Mouse (Mus musculus): ENCODE data around the gene Ago4. TPM values are rescaled to one million over a fixed set of nuclear protein-coding genes. Genes with fewer than 3 reads are reported as not detected.
A peak's percentile ranks its signal among the peaks of the same experiment; 100 is the strongest.

Ago4 gene
- polyA plus RNA-seq, 1 experiment from 2014 or later, result 0.63 TPM

GRCm38 (mm10) chr4:126469334-126469733 lies 63.9 kb downstream of the Ago4 start:
- H3K27ac ChIP-seq (ENCODE audit: low read depth), result no peak overlapping the region
- H3K4me2 ChIP-seq (ENCODE audit: low read depth, low read length), result no peak overlapping the region
- no peak overlapping the region for H3K9ac ChIP-seq (replicated peaks)
- no peak overlapping the region for H3K4me3 ChIP-seq (ENCODE audit: low read depth, low read length)
- no peaks in the 10 kb centered on the region for H3K36me3 ChIP-seq (replicated peaks; ENCODE audit: insufficient read depth, low read length)
- H3K9me3 ChIP-seq (ENCODE audit: low read length), result no peaks in the 10 kb centered on the region
- 38% methylated on average over 1 of the region's 1 CpGs for whole genome bisulfite sequencing (ENCODE audit: insufficient replicate concordance)
- ATAC-seq (no peak), DNase-seq (no peak)
- H3K27me3 ChIP-seq (ENCODE audit: insufficient read depth, low read length), result no peaks in the 10 kb centered on the region
- peaks cover 18% of the 10 kb centered on the region for H3K4me1 ChIP-seq (ENCODE audit: insufficient read depth)
- TF ChIP-seq EP300 (IDR thresholded peaks at IDR 0.05; ENCODE audit: low read depth) (no peak), CTCF (IDR thresholded peaks at IDR 0.05; ENCODE audit: low read depth) (no peak)

- H3K4me3 ChIP-seq (ENCODE audit: low read depth, low read length), result peak overlapping the region; percentile 87
- ATAC-seq, result peak; percentile 29
- TF ChIP-seq EP300 (IDR thresholded peaks at IDR 0.05; ENCODE audit: low read depth), result no peak
- no peak for TF ChIP-seq CTCF (IDR thresholded peaks at IDR 0.05; ENCODE audit: low read depth)
- H3K27me3 ChIP-seq (ENCODE audit: insufficient read depth, low read length), result no peaks in the 10 kb centered on the region
- H3K9me3 ChIP-seq (ENCODE audit: low read length), result no peaks in the 10 kb centered on the region
- H3K27ac ChIP-seq (ENCODE audit: low read depth), result no peak overlapping the region
- H3K4me1 ChIP-seq (ENCODE audit: insufficient read depth), result peaks cover 18% of the 10 kb centered on the region
- peak overlapping the region; percentile 99 for H3K4me2 ChIP-seq (ENCODE audit: low read depth, low read length)
- DNase-seq, result no peak
- 0 out of 2 replicates have a peak overlapping the region, but pooled peaks have one; percentile 18 for H3K9ac ChIP-seq (replicated peaks)
- 5% methylated on average over 8 of the region's 8 CpGs for WGBS (ENCODE audit: insufficient replicate concordance)
- no peaks in the 10 kb centered on the region for H3K36me3 ChIP-seq (replicated peaks; ENCODE audit: insufficient read depth, low read length)
Measured at GRCm38 (mm10) chr4:126468925-126469324, 64.3 kb downstream of the Ago4 start.

- Histone ChIP-seq H3K9me3 (ENCODE audit: low read length) (no peaks in the 10 kb centered on the region), H3K36me3 (replicated peaks; ENCODE audit: insufficient read depth, low read length) (no peaks in the 10 kb centered on the region), H3K4me3 (ENCODE audit: low read depth, low read length) (peak within 1 kb of the TSS; percentile 87), H3K9ac (replicated peaks) (peak within 1 kb of the TSS; percentile 76), H3K4me2 (ENCODE audit: low read depth, low read length) (peak within 1 kb of the TSS; percentile 99), H3K27ac (ENCODE audit: low read depth) (peak within 1 kb of the TSS; percentile 63), H3K4me1 (ENCODE audit: insufficient read depth) (peaks cover 21% of the 10 kb centered on the region), H3K27me3 (ENCODE audit: insufficient read depth, low read length) (no peaks in the 10 kb centered on the region)
- peak; percentile 95 for DNase-seq
- peak; percentile 92 for ATAC-seq
- under 1% methylated on average over 49 of the region's 55 CpGs for WGBS (ENCODE audit: insufficient replicate concordance)
- TF ChIP-seq CTCF (IDR thresholded peaks at IDR 0.05; ENCODE audit: low read depth), result peak; percentile 99
- no peak for TF ChIP-seq EP300 (IDR thresholded peaks at IDR 0.05; ENCODE audit: low read depth)
Measured at GRCm38 (mm10) chr4:126468285-126468901, 64.9 kb downstream of the Ago4 start, which contains the start of gene Ago1. Gene Ago1 (minus strand): TSS chr4:126468583.

GRCm38 (mm10) chr4:126467721-126468284 lies 65.5 kb downstream of the Ago4 start:
- Histone ChIP-seq H3K27ac (ENCODE audit: low read depth) (peak overlapping the region; percentile 63), H3K27me3 (ENCODE audit: insufficient read depth, low read length) (no peaks in the 10 kb centered on the region), H3K36me3 (replicated peaks; ENCODE audit: insufficient read depth, low read length) (no peaks in the 10 kb centered on the region), H3K4me3 (ENCODE audit: low read depth, low read length) (peak overlapping the region; percentile 87), H3K4me2 (ENCODE audit: low read depth, low read length) (peak overlapping the region; percentile 99), H3K9ac (replicated peaks) (peak overlapping the region; percentile 76), H3K9me3 (ENCODE audit: low read length) (no peaks in the 10 kb centered on the region), H3K4me1 (ENCODE audit: insufficient read depth) (peaks cover 21% of the 10 kb centered on the region)
- DNase-seq, result peak; percentile 79
- under 1% methylated on average over 21 of the region's 25 CpGs for WGBS (ENCODE audit: insufficient replicate concordance)
- no peak for TF ChIP-seq EP300 (IDR thresholded peaks at IDR 0.05; ENCODE audit: low read depth)
- TF ChIP-seq CTCF (IDR thresholded peaks at IDR 0.05; ENCODE audit: low read depth), result no peak
- ATAC-seq, result peak; percentile 60

GRCm38 (mm10) chr4:126466251-126466750 lies 67.0 kb downstream of the Ago4 start:
- Histone ChIP-seq H3K36me3 (replicated peaks; ENCODE audit: insufficient read depth, low read length) (no peaks in the 10 kb centered on the region), H3K27ac (ENCODE audit: low read depth) (no peak overlapping the region), H3K4me2 (ENCODE audit: low read depth, low read length) (0 out of 2 replicates have a peak overlapping the region, but pooled peaks have one; percentile 2), H3K27me3 (ENCODE audit: insufficient read depth, low read length) (no peaks in the 10 kb centered on the region), H3K4me1 (ENCODE audit: insufficient read depth) (peaks cover 21% of the 10 kb centered on the region), H3K9ac (replicated peaks) (no peak overlapping the region), H3K4me3 (ENCODE audit: low read depth, low read length) (no peak overlapping the region), H3K9me3 (ENCODE audit: low read length) (no peaks in the 10 kb centered on the region)
- DNase-seq, result no peak
- no peak for ATAC-seq
- no peak for TF ChIP-seq EP300 (IDR thresholded peaks at IDR 0.05; ENCODE audit: low read depth)
- TF ChIP-seq CTCF (IDR thresholded peaks at IDR 0.05; ENCODE audit: low read depth), result no peak
- 49% methylated on average over 8 of the region's 8 CpGs for WGBS (ENCODE audit: insufficient replicate concordance)

GRCm38 (mm10) chr4:126465843-126466242 lies 67.4 kb downstream of the Ago4 start:
- Histone ChIP-seq H3K4me3 (ENCODE audit: low read depth, low read length) (no peak overlapping the region), H3K4me2 (ENCODE audit: low read depth, low read length) (0 out of 2 replicates have a peak overlapping the region, but pooled peaks have one; percentile 2), H3K9me3 (ENCODE audit: low read length) (no peaks in the 10 kb centered on the region), H3K4me1 (ENCODE audit: insufficient read depth) (peaks cover 21% of the 10 kb centered on the region), H3K27me3 (ENCODE audit: insufficient read depth, low read length) (no peaks in the 10 kb centered on the region), H3K27ac (ENCODE audit: low read depth) (no peak overlapping the region), H3K9ac (replicated peaks) (no peak overlapping the region), H3K36me3 (replicated peaks; ENCODE audit: insufficient read depth, low read length) (no peaks in the 10 kb centered on the region)
- TF ChIP-seq CTCF (IDR thresholded peaks at IDR 0.05; ENCODE audit: low read depth), result no peak
- TF ChIP-seq EP300 (IDR thresholded peaks at IDR 0.05; ENCODE audit: low read depth), result no peak
- DNase-seq (peak; percentile 27), ATAC-seq (no peak)
- WGBS (ENCODE audit: insufficient replicate concordance), result 20% methylated on average over 8 of the region's 8 CpGs

Data from liver, postnatal 0 days (tissue).